Mouse (Mus musculus): ENCODE data around the gene Tm4sf19.

Gene Tm4sf19

DNA sequence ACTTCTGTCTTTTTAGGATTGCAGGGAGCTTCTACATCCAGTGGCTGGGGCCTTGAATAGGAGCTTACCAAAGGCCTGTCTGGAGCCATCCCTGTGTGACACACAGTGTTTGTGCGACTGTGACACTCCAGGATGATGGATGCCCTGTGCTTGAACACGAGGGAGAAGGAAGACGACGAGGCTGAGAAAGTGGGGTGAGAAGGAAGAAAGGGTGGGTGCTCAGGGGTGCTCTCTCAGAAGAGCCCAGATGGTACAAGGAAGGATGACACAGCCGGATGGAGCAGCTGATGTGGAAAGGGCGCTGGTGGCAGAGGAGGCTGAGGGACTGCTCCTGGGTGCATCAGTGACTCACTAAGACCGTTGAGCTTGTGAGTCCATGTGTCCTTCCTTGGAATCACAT is at the start of gene Tm4sf19:
TSS of gene Tm4sf19 (plus strand) at position 240 of the 400 bp plus-strand sequence.
- DNase-seq = no peak

DNA sequence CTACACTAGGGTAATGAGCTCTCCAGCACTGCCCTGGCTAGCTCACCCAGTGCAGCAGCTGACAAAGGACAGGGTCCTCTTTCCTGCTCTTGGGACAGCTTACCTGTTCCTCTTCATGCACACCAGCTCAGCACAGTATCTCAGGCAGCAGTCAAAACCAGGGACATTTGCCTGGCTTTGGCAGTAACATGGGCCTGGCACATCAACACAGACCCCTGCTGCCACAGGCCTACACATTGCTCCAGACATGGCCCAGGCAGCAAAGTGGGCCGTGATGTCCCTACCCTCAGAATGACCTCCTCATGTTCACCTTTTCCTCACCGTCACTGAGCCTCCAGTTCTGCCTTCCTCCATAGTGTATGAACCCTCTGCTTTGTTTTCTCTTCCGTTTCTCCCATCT is 49.5 kb upstream of the Tm4sf19 start:
- no peak for DNase-seq

DNA sequence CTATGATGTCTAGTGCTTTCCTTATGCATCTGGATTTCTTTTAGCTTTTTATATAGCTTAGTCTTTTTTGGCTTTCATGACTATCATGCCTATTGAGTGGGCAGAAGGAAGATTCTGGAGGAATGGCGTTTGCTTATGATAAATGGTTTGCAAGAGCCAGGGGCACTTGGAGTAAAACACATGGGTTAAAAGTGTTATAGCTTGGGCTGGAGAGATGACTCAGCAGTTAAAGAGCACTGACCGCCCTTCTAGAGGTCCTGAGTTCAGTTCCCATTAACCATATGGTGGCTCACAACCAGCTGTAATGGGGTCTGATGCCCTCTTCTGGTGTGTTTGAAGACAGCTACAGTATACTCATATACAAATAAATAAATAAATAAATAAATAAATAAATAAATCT is 36.8 kb upstream of the Tm4sf19 start:
- DNase-seq = no peak

DNA sequence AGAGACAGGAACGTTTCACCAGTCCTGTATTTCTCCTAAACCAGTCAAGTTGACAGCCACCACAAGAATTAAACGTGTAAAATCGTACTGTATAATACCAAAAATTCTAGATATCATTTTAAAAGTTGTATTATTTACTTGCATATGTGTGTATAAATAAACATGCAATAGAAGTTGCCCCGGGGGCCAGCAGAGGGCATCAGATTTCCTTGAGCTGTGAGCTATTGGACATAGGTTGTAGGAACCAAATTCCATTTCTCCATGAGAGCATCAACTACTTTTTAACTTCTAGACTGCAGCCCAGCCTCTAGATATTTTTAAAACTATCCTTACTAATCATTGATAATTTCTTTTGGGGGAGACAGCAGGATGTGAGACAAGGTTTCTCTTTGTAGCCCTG is 29.0 kb upstream of the Tm4sf19 start:
- peak; percentile 46 to 72 for DNase-seq

- no peak for DNase-seq
Observed at GRCm38 (mm10) chr16:32379575-32379974, 20.7 kb upstream of the Tm4sf19 start.

DNA sequence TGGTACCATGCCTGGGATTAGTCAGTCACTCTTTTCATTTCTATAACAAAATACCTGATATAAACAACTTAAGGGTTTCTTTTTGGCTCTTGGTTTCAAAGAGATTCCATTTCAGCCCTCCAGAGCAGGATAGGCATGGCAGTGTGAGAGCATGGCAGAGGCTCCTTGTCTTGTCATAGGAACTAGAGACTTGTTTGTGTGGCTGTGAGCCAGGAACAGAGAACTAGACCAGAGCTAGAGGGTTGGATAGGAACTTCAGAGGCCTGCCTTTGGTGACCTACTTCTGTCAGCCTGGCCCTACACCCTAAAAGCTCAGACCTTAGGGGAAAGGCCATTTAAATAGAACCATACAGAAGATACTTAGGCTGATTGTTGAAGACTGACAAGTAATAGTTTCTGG is 17.4 kb upstream of the Tm4sf19 start:
- no peak for DNase-seq

DNA sequence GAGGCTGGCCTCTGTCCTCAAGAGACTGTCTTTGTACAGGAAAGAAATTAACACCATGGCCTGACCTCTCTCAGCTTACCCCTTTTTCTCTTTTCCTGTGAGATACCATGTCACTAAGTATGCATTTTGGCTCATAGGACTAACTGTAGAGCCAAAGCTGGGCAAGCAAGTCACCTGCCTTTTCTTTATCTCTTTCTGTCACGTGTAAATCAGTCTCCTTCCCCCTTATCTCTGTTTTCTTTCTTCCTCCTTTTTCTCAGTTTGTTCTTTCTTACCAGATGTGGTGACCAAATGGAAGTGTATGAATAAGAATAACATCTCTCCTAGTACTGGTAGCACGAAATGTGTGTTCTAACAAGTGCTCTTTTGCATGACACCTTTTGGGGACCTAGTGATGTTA is 15.4 kb upstream of the Tm4sf19 start:
- no peak for DNase-seq

- peak in 1 of 2 experiments; percentile 30 for DNase-seq
Observed at GRCm38 (mm10) chr16:32386826-32387225, 13.5 kb upstream of the Tm4sf19 start.

DNA sequence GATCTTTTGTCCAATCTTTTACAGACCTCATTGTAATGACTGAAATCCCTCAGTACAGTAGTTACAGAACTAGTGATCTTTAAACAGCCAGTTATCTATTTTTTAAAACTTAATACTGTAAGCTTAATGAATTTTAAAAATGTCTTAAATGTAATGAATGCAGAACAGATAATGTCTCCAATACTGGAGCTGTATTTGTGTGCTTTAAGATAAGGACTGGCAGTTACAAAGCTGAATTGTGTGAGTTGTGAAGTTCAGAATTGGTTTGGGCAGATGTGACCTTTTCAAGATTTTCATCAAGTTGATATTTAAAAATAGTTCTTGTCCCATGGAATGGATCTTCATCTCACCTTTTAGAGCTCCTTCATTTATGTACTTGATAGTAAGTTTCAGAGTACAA is 11.3 kb upstream of the Tm4sf19 start:
- no peak for DNase-seq

DNA sequence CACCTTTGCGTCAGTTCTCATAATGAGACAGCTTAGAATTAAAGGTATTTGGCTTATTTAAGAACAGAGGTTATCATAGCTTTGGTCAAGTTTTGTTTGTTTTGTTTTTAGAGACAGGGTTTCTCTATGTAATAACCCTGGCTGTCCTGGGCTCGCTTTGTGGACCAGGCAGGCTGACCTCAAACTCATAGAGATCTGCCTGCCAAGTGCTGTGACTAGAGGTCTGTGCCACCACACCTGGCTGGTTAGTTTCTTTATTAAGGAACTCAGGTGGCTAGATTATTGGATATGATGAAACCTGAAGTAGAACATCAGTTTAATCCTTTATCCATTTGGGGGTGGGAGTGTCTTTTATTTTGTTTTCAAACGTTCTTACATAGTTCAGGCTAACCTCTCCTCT is 10.5 kb upstream of the Tm4sf19 start:
- DNase-seq = no peak

GRCm38 (mm10) chr16:32390882-32391281 is 9.4 kb upstream of the Tm4sf19 start:
- DNase-seq = no peak

- DNase-seq = no peak
Observed at GRCm38 (mm10) chr16:32395679-32396540, 4.4 kb upstream of the Tm4sf19 start.

DNA sequence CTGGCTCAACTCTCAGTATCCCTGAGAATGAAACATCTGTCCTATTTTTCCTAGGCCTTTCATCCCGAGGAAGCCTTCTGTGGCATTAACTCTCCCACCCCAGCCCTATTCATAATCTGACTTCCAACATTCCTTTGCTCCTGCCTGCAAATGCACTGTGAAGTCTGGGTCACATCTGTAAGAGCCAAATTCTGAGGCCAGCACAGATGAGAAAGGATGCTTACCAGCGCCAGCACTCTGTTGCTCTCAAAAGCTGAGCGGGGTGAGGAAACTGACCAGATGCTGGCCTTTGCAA is 3.8 kb upstream of the Tm4sf19 start:
- DNase-seq = no peak

DNA sequence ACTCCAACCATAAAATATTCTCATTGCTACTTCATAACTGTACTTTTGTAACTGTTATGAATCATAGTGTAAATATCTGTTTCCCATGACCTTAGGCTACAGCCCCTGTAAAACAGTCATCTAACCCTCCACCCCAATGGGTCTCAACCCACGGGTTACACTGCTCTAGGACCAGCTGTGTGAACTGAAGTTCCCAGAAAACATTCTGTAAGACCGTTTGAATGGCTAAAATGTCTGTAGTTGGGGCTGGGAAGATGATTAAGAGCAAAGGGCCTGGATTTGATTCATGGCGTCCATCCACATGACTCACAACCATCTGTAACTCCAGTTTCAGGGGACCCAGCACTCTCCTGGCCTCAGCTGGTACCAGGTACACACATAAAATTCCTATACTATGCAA is 2.1 kb upstream of the Tm4sf19 start:
- no peak for DNase-seq

DNA sequence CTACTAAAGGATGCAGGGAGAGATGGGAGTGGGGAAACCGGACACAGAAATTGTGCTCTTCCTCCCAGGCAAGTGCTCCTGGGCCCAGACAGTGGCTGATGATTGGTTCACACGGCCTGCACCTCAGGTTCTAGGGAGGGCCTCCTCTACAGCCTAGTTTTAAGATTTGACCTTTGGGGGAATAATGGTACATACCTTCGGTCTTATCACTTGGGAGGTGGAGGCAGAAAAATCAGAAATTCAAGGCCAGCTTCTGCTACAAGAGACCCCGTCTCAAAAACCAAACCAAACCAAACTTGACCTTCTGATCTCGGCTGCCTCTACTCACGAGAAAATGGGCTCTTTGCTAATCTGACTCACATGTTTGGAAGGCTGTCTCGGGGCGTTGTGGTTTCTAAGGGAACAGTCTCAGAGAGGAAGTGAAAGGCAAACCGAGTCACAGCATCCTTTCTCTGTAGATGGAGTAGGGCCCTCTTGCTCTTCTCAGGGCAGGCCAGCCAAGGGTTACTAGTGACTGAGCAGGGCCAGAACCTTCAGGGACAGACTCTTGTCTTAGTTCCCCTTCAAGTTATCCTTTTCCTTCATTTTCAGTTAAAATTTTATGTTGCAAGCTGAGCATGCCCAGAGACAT is 1.1 kb downstream of the Tm4sf19 start:
- no peak for DNase-seq

- DNase-seq = no peak
Observed at GRCm38 (mm10) chr16:32402818-32403217, 2.5 kb downstream of the Tm4sf19 start.

DNA sequence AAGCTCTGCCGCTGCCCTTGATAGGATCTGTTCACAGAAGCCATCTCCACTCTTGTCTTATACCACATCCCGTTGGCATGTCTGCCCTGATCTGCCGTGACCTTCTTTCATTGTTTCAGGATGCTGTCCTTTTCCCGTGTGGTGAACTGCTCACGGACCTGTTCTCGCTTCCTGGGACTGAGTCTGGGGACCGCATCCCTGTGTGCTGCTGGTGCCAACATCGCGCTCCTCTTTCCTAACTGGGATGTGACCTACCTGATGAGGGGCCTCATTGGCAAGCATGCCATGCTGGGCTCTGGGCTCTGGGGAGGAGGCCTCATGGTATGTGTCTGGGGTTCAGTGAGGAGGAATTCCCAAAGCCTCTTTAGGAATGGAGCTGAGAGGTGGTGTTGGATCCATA is 5.4 kb downstream of the Tm4sf19 start:
- DNase-seq = no peak

DNA sequence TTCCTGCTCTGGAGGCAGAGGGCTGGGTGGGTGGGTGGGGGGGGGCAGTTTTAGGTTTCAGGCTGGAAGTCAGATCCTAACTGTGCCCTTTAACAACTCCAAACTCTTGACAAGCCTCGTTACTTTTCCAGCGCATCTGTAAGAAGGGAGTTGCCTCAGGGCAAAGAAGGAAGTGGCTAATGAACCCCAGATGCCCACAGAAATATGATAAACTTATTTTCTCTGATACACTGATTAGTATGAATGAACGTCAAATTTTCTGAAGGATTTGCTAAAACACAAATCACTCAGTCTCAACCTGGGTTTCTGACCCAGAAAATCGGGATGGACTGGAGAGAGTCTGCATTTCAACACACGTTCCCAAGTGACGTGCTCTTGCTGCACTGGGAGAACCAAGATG is 6.4 kb downstream of the Tm4sf19 start:
- DNase-seq = no peak

DNA sequence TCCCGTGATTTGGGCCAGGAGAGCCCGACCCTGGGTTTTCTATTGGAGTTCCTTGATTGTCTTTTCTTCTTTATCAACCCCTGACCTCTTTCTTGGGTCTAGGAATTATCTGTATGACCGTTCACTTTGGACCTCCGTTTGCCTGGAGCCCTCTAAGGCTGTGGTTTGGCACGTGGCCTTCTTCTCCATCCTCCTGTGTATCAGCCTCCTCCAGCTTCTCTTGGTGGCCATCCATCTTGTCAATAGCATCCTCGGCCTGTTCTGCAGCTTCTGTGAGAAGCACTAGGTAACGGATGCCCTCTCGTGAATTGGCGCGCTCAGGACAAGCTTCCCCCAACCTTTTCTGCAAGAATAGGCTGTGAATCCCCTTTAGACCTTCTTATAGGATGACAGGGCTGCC is 7.4 kb downstream of the Tm4sf19 start:
- DNase-seq = no peak

GRCm38 (mm10) chr16:32417457-32417856 is 17.2 kb downstream of the Tm4sf19 start:
- no peak for DNase-seq

DNA sequence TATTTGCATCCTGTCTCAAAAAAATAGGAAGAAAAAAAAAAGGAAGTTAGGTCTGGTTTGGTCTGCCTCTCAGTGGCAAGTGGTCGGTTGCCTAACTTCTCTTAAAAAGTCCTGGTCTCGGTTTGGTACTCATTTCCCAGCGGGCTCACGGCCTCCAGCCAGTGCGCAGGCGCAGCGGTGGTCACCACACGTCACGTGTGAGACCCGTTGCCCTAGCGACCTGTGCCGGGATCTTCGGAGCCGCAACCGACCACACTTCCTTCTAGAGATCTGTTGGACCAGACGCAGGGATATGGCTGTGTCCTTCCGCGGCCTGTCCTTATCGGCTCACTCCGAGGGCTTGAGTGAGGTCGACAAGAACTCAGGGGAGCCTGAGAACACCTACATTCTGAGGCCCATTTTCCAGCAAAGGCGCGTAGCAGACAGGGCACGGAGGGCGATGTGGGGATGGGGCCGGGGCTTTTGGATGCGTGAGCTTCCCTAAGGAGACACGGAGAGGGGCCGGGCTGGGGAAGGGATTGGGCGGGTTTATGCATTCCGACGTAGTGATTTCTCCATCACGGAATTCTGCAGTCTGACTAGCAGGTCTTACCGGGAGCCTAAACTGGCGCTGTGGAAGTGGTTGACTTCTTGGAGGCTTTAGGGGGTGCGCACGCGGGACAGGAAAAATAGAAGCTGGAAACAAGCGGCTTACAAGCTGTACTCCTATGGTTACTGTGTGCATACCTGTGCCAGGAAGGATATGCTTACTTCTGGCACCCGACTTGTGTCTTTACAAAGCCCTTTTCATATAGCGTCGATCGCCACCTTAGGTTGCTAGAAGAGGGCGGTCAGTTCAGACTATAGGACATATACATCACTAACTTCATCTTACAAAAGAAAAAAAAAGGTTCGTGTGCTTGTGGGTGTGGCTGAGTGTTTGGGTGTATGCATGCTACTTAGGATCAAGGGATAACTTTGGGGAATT is 19.5 kb downstream of the Tm4sf19 start, which contains the start of gene Tctex1d2:
TSS of gene Tctex1d2 (plus strand) at position 186 of the 967 bp plus-strand sequence.
- DNase-seq = peak; percentile 96 to 98

DNA sequence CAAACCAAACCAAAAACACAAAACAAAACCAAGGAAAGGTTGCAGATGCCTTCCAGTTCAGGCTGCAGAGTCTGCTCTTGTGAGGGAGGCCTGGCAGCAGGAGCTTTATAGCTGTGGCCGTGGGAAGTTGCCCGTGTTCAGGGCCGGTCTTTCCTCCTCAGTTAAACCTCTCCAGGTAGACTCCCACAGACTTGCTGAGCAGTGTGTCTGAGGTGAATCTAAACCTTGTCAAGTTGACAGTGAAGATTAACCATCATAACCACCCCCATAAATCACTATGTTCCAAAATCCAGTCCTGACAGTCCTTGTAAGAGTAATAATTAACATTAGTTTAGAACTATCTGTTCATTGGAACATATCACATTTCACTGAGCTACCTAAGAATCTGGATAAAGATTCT is 27.2 kb downstream of the Tm4sf19 start:
- peak; percentile 18 to 58 for DNase-seq

GRCm38 (mm10) chr16:32430474-32431046 is 30.3 kb downstream of the Tm4sf19 start, which contains the start of gene Pcyt1a:
Gene Pcyt1a (plus strand): TSS chr16:32430921.
- peak; percentile 93 to 97 for DNase-seq
